Mouse (Mus musculus): ENCODE data around the gene Mfsd7a.
"Not testable (repeated sequence)": the region's sequence is repeated elsewhere in the genome, so short reads cannot be mapped to it uniquely, and the experiment has no call there.

Gene Mfsd7a

DNA sequence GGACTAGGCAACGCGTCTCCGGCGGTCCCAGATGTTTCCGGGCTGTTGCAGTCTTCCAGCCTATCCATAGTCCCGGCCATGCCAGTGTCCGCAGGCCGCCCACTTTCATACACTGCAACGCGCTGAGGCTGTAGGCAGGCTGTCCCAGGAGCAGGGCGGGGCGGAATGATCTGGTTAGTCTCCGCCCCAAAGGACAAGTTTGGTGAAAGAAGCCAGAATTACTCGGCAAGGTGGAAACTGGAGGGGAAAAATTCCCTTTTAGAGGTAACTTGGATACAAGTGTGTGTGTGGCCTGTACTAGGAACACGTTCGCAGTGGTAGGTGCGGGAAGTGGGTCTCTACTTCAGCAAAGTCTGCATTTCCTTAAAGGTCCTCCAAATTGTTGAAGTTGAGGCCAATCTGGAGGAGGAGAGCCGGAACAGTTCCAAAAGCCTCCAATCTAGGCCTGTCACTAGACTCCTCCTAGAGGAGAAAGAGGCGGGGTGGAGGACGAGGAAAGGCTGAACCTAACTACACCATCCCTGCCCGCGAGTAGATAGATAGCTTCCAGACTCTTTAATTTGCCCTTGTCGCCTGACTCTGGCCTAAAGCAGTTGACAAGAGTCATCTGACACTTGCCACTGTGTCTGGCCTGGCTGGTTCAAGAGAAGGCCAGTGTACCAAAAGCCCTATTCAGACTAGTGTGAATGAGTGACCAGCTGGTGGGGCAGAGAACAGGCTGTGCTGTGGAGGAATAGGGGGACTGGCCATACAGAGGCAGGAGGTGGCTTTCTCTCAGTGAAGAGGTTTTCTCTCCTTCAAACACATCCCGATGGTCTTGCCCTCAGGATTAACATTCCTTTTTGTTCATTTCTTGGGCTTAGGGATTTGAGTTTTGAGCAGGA is at the start of gene Mfsd7a:
Mfsd7a (minus strand) TSS at position 107 of the 884 bp plus-strand sequence.
- DNase-seq = peak; percentile 86 to 91

DNA sequence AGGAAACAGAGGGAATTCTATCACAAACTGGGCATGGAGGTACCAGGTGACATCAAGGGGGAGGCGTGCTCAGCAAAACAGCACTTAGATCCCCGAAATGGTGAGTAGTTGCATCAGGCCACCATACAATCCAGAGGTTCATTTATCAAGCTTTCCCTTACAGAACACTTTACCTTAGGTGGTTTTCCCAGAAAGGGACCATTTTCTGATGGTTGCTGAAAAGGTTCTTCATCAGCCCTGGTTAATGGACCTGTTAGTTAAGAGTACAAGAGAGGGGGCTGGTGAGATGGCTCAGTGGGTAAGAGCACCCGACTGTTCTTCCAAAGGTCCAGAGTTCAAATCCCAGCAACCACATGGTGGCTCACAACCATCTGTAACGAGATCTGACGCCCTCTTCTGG is 37.5 kb upstream of the Mfsd7a start:
- DNase-seq = not testable (repeated sequence)

DNA sequence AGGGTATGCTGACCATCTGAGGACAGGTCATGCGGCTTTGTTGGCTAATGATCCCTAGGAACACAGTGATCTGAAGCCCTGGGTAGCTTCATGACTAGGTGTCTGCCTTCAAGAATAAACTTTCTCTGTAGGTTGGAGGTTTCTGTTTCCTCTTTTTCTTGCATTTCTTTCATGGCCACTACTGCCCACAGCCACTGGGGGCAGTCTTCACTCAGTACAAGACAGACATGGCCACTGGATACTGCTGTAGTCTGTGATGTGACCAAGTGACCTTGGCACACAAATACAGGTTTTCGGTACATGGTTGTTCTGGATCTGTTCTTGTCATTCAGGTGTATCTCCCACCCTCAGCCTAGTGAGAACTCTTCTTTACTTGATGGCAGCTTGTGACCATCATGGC is 36.5 kb upstream of the Mfsd7a start:
- DNase-seq = peak in 1 of 2 experiments; percentile 16

DNA sequence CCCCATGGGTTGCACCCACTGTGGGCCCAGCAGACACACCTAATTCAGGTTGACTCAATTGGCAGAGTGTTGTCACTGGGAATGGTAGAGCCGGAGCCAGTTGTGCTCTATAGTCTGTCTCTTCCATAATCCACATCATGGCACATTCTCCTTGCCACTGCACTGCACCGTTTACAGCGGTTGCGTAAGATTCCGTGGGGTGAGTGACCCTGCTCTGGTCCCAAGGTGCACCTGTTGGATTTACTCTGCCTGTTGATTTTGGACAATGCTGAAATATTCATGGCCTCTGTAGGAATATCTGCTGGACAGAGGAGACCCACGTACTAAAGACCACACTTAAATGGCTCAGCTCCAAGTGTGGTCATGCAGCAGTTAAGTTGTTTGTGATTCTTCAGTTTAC is 34.3 kb upstream of the Mfsd7a start:
- no peak for DNase-seq

DNA sequence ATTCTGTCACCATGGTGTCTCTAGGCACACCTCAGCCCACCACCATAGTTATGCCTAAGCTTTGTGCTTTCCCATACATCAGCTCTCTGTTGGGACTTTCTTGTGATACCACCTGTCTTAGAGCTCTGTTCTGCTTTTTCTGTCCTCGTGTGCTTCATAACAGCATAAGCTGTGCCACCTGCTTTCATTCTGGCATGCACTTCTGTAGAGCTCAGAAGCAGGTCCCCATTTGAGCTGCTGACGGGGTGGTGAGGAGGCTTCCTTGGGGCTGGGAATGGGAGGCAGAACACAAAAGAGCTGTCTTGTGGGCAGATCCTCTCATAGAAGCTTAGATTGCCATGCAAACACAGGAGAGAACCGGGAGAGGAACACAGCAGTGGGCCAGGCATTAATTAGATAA is 27.3 kb upstream of the Mfsd7a start:
- no peak for DNase-seq

DNA sequence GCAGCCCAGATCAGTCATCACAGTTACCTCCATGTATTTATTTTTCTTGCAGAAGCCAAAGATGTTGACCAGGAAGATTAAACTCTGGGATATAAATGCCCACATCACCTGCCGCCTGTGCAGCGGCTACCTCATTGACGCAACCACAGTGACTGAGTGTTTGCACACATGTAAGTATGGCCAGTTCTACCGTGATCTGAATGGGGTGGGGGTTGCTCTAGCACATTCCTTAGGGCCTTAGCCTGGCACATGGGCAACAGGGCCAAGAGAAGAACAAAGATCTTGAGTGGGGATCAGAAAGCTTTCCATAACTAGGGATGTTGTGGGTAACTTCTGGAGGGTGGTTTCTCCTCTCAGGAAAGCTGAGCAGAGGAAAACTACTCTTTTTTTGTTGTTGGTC is 25.0 kb upstream of the Mfsd7a start:
- no peak for DNase-seq

DNA sequence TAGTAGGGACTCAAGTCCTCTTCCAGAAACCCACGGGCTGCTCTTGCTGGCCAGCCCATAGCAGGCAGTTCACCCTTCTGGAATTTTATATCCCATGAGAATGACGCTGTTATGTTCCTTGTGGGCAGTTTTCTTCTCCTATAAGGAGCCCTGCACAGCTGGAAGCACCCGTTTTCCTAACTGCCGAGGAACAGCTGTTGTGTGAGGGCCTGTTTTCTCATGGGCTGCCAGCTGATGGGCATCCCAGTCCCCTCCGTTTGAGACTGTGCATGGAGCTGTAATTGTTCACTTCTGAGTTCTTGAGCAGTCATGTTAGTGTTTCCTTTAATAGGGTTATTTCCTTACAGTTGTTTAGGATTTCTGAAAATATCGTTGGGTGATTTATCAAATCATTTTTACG is 20.9 kb upstream of the Mfsd7a start:
- no peak for DNase-seq

DNA sequence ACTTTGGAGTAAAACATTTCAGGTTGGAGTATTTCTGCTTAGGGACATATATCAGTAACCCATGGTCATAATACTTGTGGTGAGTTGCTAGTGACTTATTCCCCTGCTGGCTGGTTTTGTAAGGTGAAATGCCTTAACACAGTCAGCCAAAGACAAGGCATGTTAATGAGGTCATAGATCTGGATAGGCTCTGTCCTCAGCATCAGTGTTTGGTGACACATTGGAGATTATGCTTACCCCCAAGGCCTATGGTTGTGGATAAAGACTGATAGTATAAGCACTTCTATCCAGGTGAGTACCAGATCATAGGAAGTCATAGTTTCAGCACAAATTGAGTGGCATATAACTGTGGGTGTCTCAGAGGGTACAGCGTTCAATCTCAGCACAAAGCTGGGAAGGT is 18.0 kb upstream of the Mfsd7a start:
- no peak for DNase-seq

DNA sequence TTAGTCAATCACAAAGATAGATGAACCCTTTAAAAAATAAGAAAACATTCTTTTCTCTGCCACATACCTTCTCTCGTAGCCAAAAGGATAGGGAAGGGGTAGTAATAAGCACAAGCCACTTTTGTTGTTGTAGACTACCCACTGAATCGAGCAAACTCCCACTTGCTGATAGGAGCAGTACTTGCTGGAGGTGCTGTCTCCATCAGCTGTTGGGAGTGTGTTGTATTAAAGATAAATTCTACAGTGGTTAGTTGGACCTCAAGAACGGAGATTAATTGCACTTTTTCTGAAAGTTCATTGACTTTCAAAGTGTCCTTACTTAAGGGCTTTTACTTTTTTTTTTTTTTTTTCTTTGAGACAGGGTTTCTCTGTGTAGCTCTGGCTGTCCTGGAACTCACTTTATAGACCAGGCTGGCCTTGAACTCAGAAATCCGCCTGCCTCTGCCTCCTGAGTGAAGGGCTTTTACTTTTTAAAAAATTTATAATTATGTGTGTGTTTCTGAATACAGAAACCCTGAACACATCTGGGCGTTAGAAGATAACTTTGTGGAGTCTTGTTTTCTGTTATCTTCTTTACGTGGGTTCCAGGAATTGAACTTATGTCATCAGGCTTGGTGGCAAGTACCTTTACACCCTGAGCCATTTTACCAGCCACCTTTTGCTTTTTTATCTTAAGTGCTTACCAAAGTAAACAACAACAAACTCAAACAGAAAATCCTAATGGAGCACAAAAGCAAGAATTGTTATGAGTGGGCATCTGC is 16.6 kb upstream of the Mfsd7a start:
- no peak for DNase-seq

DNA sequence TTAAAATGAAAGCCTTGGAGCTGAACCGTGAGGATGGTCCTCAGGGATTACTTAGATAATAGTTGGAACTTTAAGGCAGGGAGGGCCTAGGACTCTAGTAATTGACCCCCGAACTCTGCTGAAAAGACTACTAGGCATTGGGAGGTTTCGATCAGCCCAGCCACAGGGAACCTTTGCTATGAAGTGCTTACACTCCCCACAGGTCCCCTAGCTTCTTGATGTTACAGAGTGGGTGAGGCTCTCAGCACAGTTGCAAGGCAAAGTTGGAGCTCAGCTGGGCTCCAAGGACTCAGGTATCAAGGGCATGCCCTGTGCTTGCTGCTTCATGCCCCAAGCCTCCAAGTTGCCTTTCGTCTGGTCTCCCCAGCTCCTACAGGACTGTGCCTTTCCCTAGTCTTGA is 13.8 kb upstream of the Mfsd7a start:
- no peak for DNase-seq

DNA sequence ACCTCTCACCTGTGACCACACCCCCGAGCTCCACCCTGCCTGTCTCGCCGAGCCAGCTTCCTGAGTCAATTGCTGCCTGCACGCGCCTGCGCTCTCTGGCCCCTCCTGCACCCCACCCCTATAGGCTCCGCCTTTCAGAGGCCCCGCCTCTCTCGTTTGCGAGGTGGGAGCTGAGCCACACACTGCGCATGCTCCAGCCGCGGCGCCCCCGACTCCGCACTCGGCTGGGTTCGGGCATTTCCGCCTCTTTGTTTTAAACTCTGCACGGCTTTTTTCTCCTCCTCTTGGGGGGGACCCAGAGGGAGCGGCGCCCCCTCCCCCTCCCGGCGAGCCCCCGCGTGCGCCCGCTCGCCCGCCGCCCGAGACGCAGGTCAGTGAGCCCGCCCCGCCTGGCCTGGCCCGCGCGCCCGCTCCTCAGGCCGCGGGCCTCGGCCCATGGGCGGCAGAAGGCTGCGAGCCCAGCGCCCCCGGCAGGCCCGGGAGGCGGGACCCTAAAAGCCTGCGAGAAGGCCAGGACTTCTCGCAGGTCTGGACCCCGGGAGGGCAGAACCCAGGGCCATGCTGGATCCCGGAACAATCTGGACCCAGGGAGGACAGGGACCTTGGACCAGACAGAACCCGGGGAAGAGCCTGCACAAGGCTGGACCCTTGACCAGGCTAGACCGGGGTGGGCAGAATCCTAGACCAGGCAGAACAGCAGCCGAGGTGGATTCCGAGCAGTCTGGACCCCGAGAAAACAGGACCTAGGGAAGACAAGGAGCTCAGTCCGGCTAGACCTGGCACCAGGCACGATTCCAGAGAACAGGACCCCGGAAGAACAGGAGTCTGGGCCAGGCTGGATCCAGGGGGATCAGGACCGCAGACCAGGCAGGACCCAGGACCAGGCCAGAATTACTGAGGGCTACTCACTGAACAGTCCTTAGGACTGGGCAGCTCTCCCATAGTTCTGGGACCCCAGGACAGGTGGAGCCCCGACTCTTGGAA is 12.7 kb upstream of the Mfsd7a start, which contains the start of gene Pcgf3:
Pcgf3 (plus strand) TSS at position 151 of the 984 bp plus-strand sequence.
- peak; percentile 98 to 99 for DNase-seq

DNA sequence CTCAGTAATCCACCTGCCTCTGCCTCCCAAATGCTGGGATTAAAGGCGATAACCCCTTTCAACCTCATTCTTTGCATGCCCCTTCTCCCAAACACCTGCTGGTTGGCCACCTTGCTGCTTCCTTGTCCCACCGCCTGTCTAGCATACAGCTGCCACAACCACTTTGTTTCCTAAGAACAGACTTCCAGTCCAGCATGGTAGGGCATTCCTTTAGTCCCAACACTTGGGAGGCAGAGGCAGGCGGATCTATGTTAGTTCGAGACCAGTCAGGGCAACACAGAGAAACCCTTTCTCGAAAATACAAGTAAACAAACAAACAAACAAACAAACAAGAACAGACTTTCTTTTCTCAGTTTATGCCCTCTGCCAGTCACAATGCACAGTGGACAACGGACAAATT is 11.8 kb upstream of the Mfsd7a start:
- peak in 1 of 2 experiments; percentile 32 for DNase-seq

DNA sequence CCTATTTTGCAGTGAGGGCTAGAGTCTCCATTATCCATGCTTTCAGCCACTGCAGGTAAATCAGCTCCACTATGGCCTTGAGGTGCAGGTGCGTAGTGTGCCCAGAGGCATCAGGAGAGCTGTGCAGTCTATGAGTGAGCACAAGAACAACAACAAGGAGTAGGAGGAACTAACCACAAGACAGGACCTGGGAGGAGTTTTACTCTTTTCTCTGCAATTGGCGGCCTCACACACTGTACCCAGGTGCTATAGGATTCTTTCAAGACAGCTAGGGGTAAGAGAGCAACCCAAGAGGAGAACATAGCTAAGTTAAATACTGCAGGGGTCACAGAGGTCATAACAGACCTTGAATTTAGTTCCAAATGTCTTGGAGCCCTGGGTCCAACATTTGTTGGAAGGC is 10.0 kb upstream of the Mfsd7a start:
- DNase-seq = no peak

DNA sequence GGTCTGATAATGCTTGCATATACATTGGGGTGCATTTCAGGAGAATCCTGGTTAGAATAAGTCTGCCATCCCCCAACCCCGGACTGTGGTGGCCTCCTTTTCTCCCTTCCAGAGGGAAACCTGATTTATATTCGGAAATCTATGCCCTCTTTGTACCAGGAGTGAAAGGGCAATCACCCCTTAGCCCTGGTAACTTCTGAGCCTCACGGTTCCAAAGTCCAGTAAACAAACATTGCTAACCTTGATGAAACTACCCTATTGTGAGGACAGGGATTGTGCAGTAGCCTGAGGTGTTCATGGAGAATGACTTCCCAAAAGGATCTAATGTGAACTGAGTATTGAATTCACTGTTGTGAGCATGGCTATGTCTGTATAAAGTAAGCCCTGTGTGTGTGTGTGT is 5.4 kb upstream of the Mfsd7a start:
- peak; percentile 24 to 41 for DNase-seq

DNA sequence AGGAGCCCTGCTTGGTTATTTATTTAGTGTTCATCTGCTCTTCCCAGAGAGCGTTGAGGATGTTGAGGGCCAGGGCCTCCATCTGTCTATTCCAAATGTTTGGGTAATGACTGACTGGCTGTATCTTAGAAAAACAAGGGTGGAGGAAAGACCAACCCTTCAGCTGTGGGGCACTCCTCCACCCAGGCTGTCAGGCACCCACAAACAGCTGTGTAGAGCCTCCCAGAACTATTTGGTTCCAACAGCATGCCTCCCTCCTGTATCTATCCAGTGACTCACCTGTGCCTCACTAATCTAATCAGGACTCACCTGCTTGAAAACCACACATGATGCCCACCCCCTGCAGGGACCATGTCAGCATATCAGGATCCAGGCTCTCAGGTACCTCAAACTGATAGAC is 3.7 kb upstream of the Mfsd7a start:
- DNase-seq = no peak

DNA sequence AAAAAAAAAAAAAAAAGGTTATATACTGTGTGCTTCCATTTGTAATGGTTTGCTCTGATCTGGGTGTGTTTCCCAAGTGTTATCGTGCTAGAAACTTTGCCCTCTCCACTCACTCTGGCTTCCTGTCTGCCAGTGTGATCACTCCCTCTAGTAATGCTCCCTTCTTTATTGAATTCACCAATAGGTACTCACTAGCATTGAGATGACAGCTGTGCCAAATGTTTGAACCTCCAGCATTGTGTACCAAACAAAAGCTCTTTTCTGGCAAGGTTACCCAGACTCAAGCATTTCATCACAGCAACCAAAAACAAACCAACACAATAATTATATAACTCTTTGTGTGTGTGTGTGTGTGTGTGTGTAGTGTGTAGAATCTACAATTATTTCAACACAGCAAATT is 2.9 kb upstream of the Mfsd7a start:
- DNase-seq = no peak

DNA sequence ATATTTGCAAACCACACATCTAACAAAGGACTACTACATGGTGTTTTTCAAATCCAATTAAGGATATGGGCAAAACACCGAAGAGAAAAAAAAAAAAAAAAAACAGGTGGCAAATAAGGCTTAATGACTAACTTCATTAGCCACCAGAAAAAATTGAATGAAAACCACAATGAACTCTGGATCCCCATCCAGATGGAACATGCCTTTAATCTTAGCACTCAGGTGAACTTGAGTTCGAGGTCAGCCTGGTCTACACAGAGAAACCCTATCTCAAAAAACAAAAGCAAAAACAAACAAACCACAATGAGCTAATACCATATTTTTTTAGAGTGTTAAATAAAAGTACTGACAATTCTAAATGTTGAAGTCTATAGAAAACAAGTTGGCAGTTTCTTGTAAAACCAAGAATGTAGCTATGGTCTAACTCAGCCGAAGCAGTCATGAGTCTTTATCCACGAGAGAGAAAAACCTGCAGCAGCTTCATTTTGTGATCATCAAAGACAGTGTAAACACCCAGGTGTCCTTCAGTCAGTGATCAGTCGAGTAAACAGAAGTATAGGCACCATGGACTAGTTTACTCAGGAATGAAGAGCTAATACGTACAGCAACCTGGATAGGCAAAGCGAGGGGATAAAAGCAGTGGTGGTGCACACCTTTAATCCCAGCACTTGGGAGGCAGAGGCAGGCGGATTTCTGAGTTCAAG is 2.3 kb upstream of the Mfsd7a start:
- DNase-seq = no peak

DNA sequence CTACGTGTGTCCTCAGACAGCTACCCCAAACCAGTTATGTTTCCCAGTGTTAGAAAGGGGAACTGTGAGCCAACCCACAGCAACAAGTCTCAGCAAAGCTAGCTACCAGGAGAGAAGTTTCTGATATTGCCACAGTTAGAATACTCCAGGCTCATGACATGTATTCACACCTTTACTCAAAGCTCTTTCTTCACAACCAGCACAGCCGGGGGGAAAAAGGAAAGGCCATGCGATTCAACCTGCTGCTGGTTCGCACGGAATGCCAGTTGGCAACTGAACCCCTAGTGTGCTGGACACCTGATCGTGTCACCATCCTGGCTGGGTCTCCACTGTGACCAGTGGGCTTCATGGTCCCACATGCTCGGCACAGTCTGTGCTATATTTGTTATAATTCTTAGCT is 834 bp downstream of the Mfsd7a start:
- DNase-seq = no peak

DNA sequence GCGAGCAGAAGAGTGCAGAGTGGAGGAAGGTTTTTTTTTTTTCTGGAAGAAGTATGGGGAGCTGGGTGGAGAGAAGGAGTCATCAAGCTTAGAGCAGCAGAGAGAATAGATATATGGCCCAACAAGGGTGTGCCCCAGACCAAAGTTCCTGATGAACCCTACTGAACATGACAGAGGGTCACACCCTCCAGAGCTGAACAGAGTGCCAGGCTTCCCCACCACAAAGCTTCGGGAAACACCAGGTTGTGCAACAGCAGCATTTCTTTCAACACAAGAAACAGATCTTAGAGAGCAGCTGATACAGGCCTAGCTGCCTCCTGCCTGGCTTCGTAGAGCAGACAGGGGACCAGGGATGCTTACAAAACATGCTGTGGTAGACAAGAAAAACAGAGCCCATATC is 1.7 kb downstream of the Mfsd7a start:
- peak in 1 of 2 experiments; percentile 14 for DNase-seq

DNA sequence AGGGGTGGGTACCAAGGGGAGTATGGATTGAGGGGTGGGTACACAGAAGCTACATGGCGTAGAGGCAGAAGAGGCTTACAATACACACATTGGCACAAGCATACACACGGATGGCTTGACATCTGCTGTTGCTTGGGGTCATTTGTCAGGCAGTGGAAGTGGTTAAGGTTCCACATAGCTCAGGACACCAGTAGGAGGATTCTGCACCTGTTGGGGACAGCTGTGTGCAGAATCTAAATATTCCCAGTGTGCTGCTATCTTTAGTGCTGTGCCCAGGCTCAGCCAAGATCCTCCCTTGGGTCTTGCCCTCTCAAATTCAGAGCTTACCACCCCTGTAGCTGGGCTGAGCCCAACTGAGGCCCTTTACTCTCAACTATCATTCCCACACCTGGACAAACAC is 12.6 kb downstream of the Mfsd7a start:
- peak in 1 of 2 experiments; percentile 13 for DNase-seq

DNA sequence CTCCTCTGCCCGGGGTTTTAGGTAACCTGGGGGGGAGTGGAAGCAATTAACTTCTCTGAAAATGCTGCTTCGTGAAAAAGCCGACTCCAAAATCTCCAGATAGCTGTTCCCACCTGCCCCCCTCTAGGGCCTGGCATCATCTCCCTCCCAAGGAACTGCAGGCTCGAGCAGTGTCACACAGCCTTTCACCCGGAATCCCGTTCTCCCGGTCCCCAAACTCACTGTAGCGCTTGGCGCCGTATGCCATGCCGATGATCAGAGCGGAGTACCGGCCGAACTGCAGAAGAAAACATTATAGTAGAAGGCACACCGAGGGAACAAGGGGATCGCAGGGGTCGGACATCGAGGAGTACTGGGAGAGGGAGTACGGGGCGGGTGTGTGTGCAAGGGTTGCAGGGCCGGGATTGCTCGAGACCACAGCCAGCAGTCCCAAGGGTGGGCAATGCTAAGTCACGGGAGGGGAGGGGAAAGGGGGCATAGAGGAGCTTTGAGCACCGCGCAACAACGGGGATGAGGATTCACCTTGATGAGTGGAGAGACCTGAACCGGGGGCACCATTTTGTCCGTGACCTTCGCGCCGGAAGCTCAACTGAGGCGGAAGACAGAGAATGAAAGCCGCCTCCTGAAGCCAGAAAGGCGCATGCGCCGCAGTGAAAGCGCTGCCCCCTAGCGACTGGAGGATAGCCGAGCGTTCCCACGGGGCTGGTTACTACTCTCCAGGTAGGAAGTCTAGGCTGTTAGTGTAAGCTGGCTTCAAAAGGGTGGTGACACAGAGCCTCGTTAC is 14.7 kb downstream of the Mfsd7a start, which contains the start of gene Atp5k:
Atp5k (minus strand) TSS at position 645 of the 784 bp plus-strand sequence.
- peak; percentile 95 for DNase-seq
